Mouse (Mus musculus): ENCODE results near the gene Tmprss11b.
"Not testable (repeated sequence)": the region's sequence is repeated elsewhere in the genome, so short reads cannot be mapped to it uniquely, and the experiment has no call there.

Gene Tmprss11b

DNA sequence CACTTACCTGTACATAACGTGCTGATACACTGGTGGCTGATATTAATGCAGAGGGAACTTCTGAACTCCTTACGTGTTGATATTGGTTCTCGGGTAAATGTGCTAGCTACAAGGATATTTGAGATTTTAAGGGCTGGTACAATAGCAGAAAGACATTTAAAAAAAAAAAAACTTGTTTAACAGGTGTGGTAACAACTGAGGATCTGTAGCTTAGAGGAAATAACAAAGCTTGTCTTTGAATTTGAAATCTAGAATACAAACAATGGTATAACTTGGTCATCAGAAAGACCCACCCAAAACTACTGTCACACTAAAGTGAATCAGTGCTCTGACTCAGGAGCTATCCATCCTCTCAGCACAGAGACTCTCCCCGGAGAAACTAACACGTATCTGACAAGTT lies at the start of gene Tmprss11b:
TSS of gene Tmprss11b (minus strand) at position 101 of the 400 bp plus-strand sequence.
- no peak for DNase-seq (ENCODE audit: low spot score in 2 of 2)

- no peak for DNase-seq (ENCODE audit: low spot score in 2 of 2)
Measured at GRCm38 (mm10) chr5:86725021-86725420, 48.9 kb upstream of the Tmprss11b start.

DNA sequence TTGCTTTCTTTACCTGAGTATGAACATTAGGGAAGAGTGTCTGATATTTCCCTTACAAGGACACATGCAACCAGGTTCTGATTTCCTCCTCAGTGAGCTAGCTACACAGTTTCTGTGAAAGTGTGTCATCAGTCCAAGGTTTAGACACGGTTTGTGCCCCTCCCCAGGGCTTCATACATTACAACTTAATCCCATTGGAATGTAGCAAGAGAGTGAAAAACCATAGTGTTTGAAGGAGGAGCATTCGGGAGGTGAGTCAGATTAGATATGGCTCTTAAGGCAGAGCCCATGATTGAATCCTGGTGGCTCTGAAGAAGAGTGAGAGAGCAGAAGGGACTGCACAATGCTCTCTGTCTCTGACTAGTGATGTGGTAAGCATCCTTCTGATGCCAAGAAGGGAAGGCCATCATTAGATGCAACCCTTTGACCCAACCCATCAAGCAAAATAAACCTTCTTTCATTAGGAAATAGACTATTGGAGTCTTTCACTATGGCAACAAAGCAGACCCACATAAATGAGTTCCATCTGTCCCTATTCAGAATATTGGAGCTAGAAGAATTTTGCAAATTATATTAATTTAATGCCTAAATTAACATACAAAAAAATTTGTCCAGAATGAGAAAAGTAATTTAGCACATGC lies 46.8 kb upstream of the Tmprss11b start:
- no peak for DNase-seq (ENCODE audit: low spot score in 2 of 2)

GRCm38 (mm10) chr5:86714967-86715366 lies 38.8 kb upstream of the Tmprss11b start:
- no peak for DNase-seq (ENCODE audit: low spot score in 2 of 2)

- no peak for DNase-seq (ENCODE audit: low spot score in 2 of 2)
Measured at GRCm38 (mm10) chr5:86704923-86705322, 28.8 kb upstream of the Tmprss11b start.

- no peak for DNase-seq (ENCODE audit: low spot score in 2 of 2)
Measured at GRCm38 (mm10) chr5:86684667-86685066, 8.5 kb upstream of the Tmprss11b start.

DNA sequence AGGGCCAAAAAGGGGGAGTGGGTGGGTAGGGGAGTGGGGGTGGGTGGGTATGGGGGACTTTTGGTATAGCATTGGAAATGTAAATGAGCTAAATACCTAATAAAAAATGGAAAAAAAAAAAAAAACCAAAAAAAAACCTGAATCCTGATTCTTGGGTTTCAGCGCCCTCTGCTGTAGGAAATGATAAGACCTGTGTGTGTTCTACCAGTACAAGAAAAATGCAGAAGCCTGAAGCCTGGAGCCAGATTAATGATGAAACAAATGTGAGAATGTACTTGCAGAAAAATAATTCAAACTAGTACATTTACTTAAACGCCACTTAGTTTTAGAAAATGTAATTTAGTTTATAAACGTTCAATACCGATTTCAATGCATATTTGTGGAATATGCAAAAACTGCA lies 27.0 kb downstream of the Tmprss11b start:
- not testable (repeated sequence) for DNase-seq (ENCODE audit: low spot score in 2 of 2)

- no peak for DNase-seq (ENCODE audit: low spot score in 2 of 2)
Measured at GRCm38 (mm10) chr5:86640795-86641194, 35.4 kb downstream of the Tmprss11b start.

GRCm38 (mm10) chr5:86632324-86632723 lies 43.8 kb downstream of the Tmprss11b start, which contains the start of gene Tmprss11f:
Gene Tmprss11f, minus strand, starts transcription at chr5:86632424.
- no peak for DNase-seq (ENCODE audit: low spot score in 2 of 2)

DNA sequence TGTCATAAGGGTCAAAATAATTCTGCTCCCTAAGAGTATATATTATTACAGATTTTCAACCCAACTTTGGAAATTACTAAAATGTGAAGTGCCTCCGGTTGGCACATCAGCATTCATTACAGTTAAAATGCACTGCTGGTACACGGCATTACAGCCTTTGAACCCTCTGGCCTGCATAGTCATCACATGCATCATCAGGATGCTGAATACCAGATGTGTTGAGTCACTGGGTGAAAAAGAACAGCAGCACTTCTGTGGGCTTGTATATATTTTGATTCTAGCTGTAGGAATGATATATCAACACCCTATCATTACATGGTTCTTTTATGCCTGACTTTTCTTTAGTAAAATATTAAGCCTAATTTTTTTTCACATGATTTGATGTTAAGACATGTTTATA lies 45.5 kb downstream of the Tmprss11b start:
- no peak for DNase-seq (ENCODE audit: low spot score in 2 of 2)

GRCm38 (mm10) chr5:86621778-86622177 lies 54.4 kb downstream of the Tmprss11b start:
- no peak for DNase-seq (ENCODE audit: low spot score in 2 of 2)
